Mouse (Mus musculus): ENCODE results near the gene Arfgap1. TPM values are rescaled to one million over a fixed set of nuclear protein-coding genes. Genes with fewer than 3 reads are reported as not detected.

Gene Arfgap1
- total RNA-seq, 2 experiments from 2014 or later, result 27.5 to 28.1 TPM

DNA sequence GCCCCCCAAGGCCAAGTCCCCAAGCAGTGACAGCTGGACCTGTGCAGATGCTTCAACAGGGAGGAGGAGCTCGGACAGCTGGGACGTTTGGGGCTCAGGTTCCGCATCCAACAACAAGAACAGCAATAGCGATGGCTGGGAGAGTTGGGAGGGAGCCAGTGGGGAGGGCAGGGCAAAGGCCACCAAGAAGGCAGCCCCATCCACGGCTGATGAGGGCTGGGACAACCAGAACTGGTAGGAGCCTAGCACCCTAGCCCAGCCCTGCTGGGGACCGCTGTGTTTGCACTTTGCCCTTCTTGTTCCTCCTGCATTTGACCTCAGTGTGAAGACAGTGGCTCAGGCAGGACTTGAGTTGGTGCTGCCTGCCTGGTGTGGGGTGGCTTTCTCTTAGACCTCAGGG, 14.1 kb downstream of the Arfgap1 start:
- ATAC-seq (replicated peaks; ENCODE audit: poor library complexity, severe bottlenecking), result no peak

DNA sequence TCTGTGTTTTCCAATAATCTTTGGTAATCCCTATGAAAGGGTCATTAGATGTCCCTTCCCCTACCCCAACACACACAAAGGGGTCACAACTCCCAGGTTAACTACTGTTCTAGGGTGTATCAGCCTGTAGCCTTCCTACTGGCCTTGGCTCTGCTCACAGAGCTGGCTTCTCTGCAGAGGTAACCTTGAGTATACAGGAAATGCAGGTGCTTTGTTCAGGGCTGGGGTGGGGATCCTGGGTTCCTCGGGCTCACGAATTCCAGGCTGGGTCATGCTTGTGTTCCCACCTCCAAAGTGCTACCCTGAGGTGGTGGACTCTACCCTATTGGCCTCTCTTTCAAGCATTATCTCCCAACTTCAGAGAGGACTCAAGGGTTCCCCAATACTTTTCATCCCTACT, 18.6 kb downstream of the Arfgap1 start:
- ATAC-seq (replicated peaks; ENCODE audit: poor library complexity, severe bottlenecking), result no peak

DNA sequence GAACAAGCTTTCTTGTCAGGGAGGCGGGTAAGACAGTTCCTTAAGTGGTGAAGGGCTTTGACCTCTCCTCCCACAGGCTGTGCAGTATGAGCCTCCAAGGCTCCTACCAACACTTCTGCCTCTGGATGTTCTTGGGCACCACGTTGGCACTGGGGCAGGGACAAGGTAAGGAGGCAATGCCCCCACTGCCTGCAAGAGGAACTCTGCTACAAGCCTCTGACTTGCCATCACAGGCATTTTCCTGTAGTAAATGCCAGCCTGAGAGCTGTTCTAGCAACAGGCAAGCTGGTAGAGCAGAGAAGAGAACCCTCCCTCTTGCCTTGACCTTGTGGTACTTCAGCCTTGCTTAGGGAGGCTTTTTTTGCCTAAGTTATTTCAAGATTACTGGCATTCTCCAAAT, 19.4 kb downstream of the Arfgap1 start, which contains the start of gene Col20a1:
TSS of gene Col20a1 (plus strand) at position 87 of the 400 bp plus-strand sequence.
- ATAC-seq (replicated peaks; ENCODE audit: poor library complexity, severe bottlenecking), result no peak

- no peak for ATAC-seq (replicated peaks; ENCODE audit: poor library complexity, severe bottlenecking)
Measured at GRCm38 (mm10) chr2:180987001-180987400, 20.0 kb downstream of the Arfgap1 start.

GRCm38 (mm10) chr2:180987432-180988030, 20.5 kb downstream of the Arfgap1 start:
- ATAC-seq (replicated peaks; ENCODE audit: poor library complexity, severe bottlenecking), result no peak

DNA sequence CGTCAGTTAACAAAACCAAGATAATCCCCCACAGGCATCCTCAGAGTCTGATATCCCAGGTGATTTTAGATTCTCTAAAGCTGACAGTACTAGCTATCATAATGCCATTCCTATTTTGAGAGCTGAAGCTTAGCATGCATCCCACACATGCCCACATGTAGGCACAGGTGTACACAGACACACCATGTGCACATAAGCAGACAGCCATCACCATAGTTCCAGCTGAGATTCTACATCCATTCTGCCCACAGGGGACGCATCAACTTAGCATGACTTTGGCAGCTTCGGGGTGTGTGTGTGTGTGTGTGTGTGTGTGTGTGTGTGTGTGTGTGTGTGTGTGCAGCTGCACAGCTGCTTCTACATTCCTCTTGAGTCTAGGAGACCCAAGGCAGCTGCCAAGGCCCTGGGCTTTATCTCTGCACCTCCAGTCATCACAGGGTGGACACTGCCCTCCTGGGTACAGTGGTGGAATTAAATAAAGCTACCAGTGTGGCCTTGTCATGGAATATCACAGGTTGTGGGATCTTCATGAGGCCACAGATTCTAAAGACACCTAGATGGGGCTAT, 21.4 kb downstream of the Arfgap1 start:
- no peak for ATAC-seq (replicated peaks; ENCODE audit: poor library complexity, severe bottlenecking)

DNA sequence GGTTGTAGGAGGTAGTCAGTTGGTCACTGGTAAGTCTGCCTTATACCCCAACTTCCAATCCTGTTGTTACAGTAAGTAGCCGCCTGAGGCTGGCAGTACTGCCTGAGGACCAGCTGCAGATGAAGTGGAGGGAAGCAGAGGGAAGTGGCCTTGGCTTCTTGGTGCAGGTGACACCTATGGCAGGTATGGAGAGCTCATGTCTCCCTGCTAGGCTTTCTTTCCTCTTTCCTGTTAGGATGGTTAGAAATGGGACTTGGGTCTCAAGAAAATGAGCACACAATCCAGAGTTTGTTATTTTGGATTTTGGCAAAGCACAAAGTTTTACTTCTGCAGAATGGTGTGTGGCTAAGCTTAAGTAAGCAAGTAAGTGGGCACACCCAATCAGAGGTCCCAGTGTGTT, 21.9 kb downstream of the Arfgap1 start:
- no peak for ATAC-seq (replicated peaks; ENCODE audit: poor library complexity, severe bottlenecking)

- no peak for ATAC-seq (replicated peaks; ENCODE audit: poor library complexity, severe bottlenecking)
Measured at GRCm38 (mm10) chr2:180990347-180990746, 23.3 kb downstream of the Arfgap1 start.

GRCm38 (mm10) chr2:180994360-180994759, 27.3 kb downstream of the Arfgap1 start:
- ATAC-seq (replicated peaks; ENCODE audit: poor library complexity, severe bottlenecking), result no peak

- no peak for ATAC-seq (replicated peaks; ENCODE audit: poor library complexity, severe bottlenecking)
Measured at GRCm38 (mm10) chr2:180995457-180995856, 28.4 kb downstream of the Arfgap1 start.

DNA sequence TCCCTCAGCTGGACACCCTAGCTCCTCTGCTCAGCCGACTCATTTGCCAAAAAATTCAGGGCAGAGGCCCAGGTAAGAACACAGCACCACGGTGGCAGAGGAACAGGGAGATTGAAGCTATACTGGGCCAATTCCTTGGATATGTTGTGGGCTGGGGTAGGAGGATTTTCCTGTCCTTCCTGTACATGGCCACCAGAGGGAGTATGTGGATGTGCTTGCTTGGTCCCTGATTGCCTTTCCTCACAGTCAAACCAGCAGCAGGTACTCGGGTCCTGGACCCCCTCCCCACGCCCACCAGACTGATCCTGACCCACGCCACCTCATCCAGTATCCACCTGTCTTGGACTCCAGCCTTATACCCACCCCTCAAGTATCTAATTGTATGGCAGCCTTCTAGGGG, 29.4 kb downstream of the Arfgap1 start:
- ATAC-seq (replicated peaks; ENCODE audit: poor library complexity, severe bottlenecking), result peak; percentile 73

DNA sequence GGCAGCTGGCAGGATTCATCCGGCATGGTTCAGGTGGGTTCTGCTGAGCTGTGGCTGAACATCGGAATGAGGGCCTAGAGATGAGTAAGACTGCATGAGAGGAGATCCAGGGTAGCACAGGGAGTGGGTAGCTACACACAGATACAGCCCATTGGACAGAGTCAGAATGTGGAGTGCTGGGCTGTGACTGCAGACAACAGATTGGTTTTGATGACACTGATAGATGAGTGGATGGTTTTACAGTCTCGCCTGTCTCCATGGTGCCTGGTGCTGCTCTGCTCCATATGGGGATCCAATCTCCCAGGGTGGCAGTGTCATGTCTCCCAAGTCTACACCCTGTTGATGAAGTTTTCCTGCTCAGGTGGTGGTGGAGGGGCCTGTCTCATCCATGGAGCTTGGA, 29.9 kb downstream of the Arfgap1 start:
- no peak for ATAC-seq (replicated peaks; ENCODE audit: poor library complexity, severe bottlenecking)

DNA sequence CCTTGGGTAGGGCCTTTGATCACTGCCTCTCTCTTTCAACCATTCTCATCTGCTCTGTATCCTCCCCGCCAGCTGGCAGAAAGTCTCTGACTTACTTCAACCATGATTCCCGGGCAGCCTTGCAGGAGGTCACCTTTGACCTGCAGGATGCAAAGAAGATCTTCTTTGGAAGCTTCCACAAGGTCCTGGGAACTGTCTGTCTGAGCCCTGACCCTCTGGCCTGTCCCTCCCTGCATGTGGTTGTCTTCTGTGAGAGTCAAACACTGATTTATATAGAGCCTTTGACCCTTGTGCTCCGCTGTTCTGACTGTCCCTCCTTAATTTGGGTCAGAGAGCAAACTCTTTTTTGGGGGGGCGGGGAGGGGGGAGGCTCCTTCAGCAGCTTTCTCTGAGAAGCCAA, 40.0 kb downstream of the Arfgap1 start:
- ATAC-seq (replicated peaks; ENCODE audit: poor library complexity, severe bottlenecking), result no peak

- no peak for ATAC-seq (replicated peaks; ENCODE audit: poor library complexity, severe bottlenecking)
Measured at GRCm38 (mm10) chr2:181008339-181008738, 41.3 kb downstream of the Arfgap1 start.

GRCm38 (mm10) chr2:181031406-181031934, 64.4 kb downstream of the Arfgap1 start:
- ATAC-seq (replicated peaks; ENCODE audit: poor library complexity, severe bottlenecking), result no peak

Other genes starting within 250 kb of the Arfgap1 start
- gene Slc17a9, start 242.0 kb upstream of the Arfgap1 start, total RNA-seq (2014; fragmentation: Nextera tagmentation), result 19.4 and 21.5 TPM in 2 replicates
- gene Slc17a9, start 242.0 kb upstream of the Arfgap1 start, total RNA-seq (2017), result 6.5 and 9.0 TPM in 2 replicates
- not detected in 2 replicates for gene Bhlhe23, start 190.3 kb upstream of the Arfgap1 start, total RNA-seq (2014; fragmentation: Nextera tagmentation)
- not detected in 2 replicates for gene Bhlhe23, start 190.3 kb upstream of the Arfgap1 start, total RNA-seq (2017)
- gene Ythdf1, start 46.3 kb upstream of the Arfgap1 start, total RNA-seq (2014; fragmentation: Nextera tagmentation), result 46.7 and 63.6 TPM in 2 replicates
- gene Ythdf1, start 46.3 kb upstream of the Arfgap1 start, total RNA-seq (2017), result 34.0 and 35.8 TPM in 2 replicates
- gene Birc7, start 38.2 kb upstream of the Arfgap1 start, total RNA-seq (2014; fragmentation: Nextera tagmentation), result not detected in 2 replicates
- gene Birc7, start 38.2 kb upstream of the Arfgap1 start, total RNA-seq (2017), result not detected in 2 replicates
- gene Nkain4, start 12.5 kb upstream of the Arfgap1 start, total RNA-seq (2014; fragmentation: Nextera tagmentation), result not detected in 2 replicates
- gene Nkain4, start 12.5 kb upstream of the Arfgap1 start, total RNA-seq (2017), result not detected in 2 replicates
- 1.6 TPM in 1 of 2 replicates, not detected in the other for gene Col20a1, start 19.3 kb downstream of the Arfgap1 start, total RNA-seq (2014; fragmentation: Nextera tagmentation)
- 0.04 TPM in 1 of 2 replicates, not detected in the other for gene Col20a1, start 19.3 kb downstream of the Arfgap1 start, total RNA-seq (2017)
- gene Chrna4, start 76.3 kb downstream of the Arfgap1 start, total RNA-seq (2014; fragmentation: Nextera tagmentation), result not detected in 2 replicates
- not detected in 2 replicates for gene Chrna4, start 76.3 kb downstream of the Arfgap1 start, total RNA-seq (2017)
- not detected in 2 replicates for gene Kcnq2, start 168.1 kb downstream of the Arfgap1 start, total RNA-seq (2014; fragmentation: Nextera tagmentation)
- not detected in 2 replicates for gene Kcnq2, start 168.1 kb downstream of the Arfgap1 start, total RNA-seq (2017)
- gene Eef1a2, start 189.8 kb downstream of the Arfgap1 start, total RNA-seq (2014; fragmentation: Nextera tagmentation), result not detected in 2 replicates
- not detected in 2 replicates for gene Eef1a2, start 189.8 kb downstream of the Arfgap1 start, total RNA-seq (2017)
- 82.3 and 90.4 TPM in 2 replicates for gene Ppdpf, start 220.0 kb downstream of the Arfgap1 start, total RNA-seq (2014; fragmentation: Nextera tagmentation)
- gene Ppdpf, start 220.0 kb downstream of the Arfgap1 start, total RNA-seq (2017), result 70.3 and 77.7 TPM in 2 replicates
- not detected in 2 replicates for gene Ptk6, start 235.6 kb downstream of the Arfgap1 start, total RNA-seq (2014; fragmentation: Nextera tagmentation)
- not detected in 2 replicates for gene Ptk6, start 235.6 kb downstream of the Arfgap1 start, total RNA-seq (2017)
- gene Srms, start 246.0 kb downstream of the Arfgap1 start, total RNA-seq (2014; fragmentation: Nextera tagmentation), result not detected in 2 replicates
- gene Srms, start 246.0 kb downstream of the Arfgap1 start, total RNA-seq (2017), result not detected in 2 replicates

Measured in granulocyte monocyte progenitor cell, adult 5-6 weeks (primary cell).